Mouse (Mus musculus) heart, postnatal 10 days (tissue): ENCODE data around the gene Fam227a. TPM values are rescaled to one million over a fixed set of nuclear protein-coding genes. Genes with fewer than 3 reads are reported as not detected.
"Not testable (repeated sequence)": the region's sequence is repeated elsewhere in the genome, so short reads cannot be mapped to it uniquely, and the experiment has no call there.

Experiments
- DNase-seq, 2 experiments: peaks; one replicate each; pipeline ENCODE4 v3.0.0; 2021
- intact Hi-C: fragments of 180-260 bp; cut with DNase I; formaldehyde crosslinking; loops from one replicate; pipeline ENCODE4 v1.15.1; 2025
- total RNA-seq, 2 experiments: library from RNA; stranded (reverse); gene quantifications; 2 replicates each; pipeline ENCODE4 v1.2.3; 2021

The Fam227a gene
- total RNA-seq, 2 experiments from 2014 or later = 0.97 to 1.3 TPM

GRCm38 (mm10) chr15:79685141-79685641 is 26.4 kb upstream of the Fam227a start:
- DNase-seq = no peak
- intact Hi-C loops = loop anchor here (2.0 kb wide), 1 partner anchor 14 kb away; the partner anchor contains the start of gene Tomm22

- no peak for DNase-seq
- intact Hi-C loops = loop anchor here (2.0 kb wide), 1 partner anchor 14 kb away; the partner anchor contains the start of gene Tomm22
Observed at GRCm38 (mm10) chr15:79684616-79685015, 25.9 kb upstream of the Fam227a start.

GRCm38 (mm10) chr15:79683707-79684465 is 25.1 kb upstream of the Fam227a start:
- no peak for DNase-seq
- intact Hi-C loops = loop anchor here (2.0 kb wide), 1 partner anchor 13 kb away; the partner anchor contains the start of gene Tomm22

GRCm38 (mm10) chr15:79683146-79683545 is 24.4 kb upstream of the Fam227a start:
- no peak for DNase-seq
- intact Hi-C loops = no loop called here

GRCm38 (mm10) chr15:79681973-79682372 is 23.2 kb upstream of the Fam227a start:
- no peak for DNase-seq
- intact Hi-C loops = no loop called here

GRCm38 (mm10) chr15:79677936-79678335 is 19.2 kb upstream of the Fam227a start:
- intact Hi-C loops = no loop called here
- DNase-seq = no peak

GRCm38 (mm10) chr15:79671828-79672348 is 13.1 kb upstream of the Fam227a start:
- intact Hi-C loops = loop anchor here (2.0 kb wide), 1 partner anchor 13 kb away; no protein-coding TSS in a partner anchor
- not testable (repeated sequence) for DNase-seq

- DNase-seq = no peak
- intact Hi-C loops = loop anchor here (2.0 kb wide), 1 partner anchor 14 kb away; no protein-coding TSS in a partner anchor
Observed at GRCm38 (mm10) chr15:79670972-79671299, 12.2 kb upstream of the Fam227a start.

- peak; percentile 92 to 93 for DNase-seq
- intact Hi-C loops = loop anchor here (2.0 kb wide), 1 partner anchor 14 kb away; no protein-coding TSS in a partner anchor
Observed at GRCm38 (mm10) chr15:79670249-79670971, 11.7 kb upstream of the Fam227a start, which contains the start of gene Tomm22. TSS of gene Tomm22 (plus strand) at chr15:79670861.

GRCm38 (mm10) chr15:79669195-79669594 is 10.4 kb upstream of the Fam227a start:
- intact Hi-C loops = no loop called here
- no peak for DNase-seq

- intact Hi-C loops = no loop called here
- no peak for DNase-seq
Observed at GRCm38 (mm10) chr15:79664666-79665065, 5.9 kb upstream of the Fam227a start.

- peak in 1 of 2 experiments; percentile 51 for DNase-seq
- intact Hi-C loops = no loop called here
Observed at GRCm38 (mm10) chr15:79661852-79662251, 3.1 kb upstream of the Fam227a start.

GRCm38 (mm10) chr15:79657837-79658530 is 772 bp downstream of the Fam227a start:
- peak; percentile 84 to 89 for DNase-seq
- intact Hi-C loops = loop anchor here (10.0 kb wide), 1 partner anchor 433 kb away; the partner anchor contains the start of genes Gm49486 and Pick1

GRCm38 (mm10) chr15:79656451-79656850 is 2.3 kb downstream of the Fam227a start:
- no peak for DNase-seq
- intact Hi-C loops = loop anchor here (10.0 kb wide), 1 partner anchor 432 kb away; the partner anchor contains the start of genes Gm49486 and Pick1

GRCm38 (mm10) chr15:79651481-79651880 is 7.3 kb downstream of the Fam227a start:
- intact Hi-C loops = loop anchor here (10.0 kb wide), 1 partner anchor 427 kb away; the partner anchor contains the start of genes Gm49486 and Pick1
- DNase-seq = no peak

GRCm38 (mm10) chr15:79650569-79650968 is 8.2 kb downstream of the Fam227a start:
- DNase-seq = peak in 1 of 2 experiments; percentile 58
- intact Hi-C loops = loop anchor here (10.0 kb wide), 1 partner anchor 426 kb away; the partner anchor contains the start of genes Gm49486 and Pick1

GRCm38 (mm10) chr15:79648130-79648529 is 10.6 kb downstream of the Fam227a start:
- intact Hi-C loops = no loop called here
- DNase-seq = no peak

GRCm38 (mm10) chr15:79645483-79645882 is 13.3 kb downstream of the Fam227a start:
- intact Hi-C loops = no loop called here
- no peak for DNase-seq

GRCm38 (mm10) chr15:79641135-79641817 is 17.5 kb downstream of the Fam227a start:
- intact Hi-C loops = no loop called here
- DNase-seq = no peak
